Mouse (Mus musculus) embryonic stem cell, embryonic (primary cell): ENCODE measurements around the gene Gm20823.
"Not testable (repeated sequence)": the region's sequence is repeated elsewhere in the genome, so short reads cannot be mapped to it uniquely, and the experiment has no call there.

Experiments
- CTCF ChIA-PET, 4 experiments: fragments of 300-600 bp in 2 of 4; fragments of 350-600 bp in 2 of 4; sonication (Branson Sonifier 250); formaldehyde crosslinking; loops; one replicate each; lab custom pipeline; 2022; ENCODE audit warnings: inconsistent platforms in 2 of 4; lab: Charles Lee
- POLR2A ChIA-PET, 4 experiments: fragments of 300-600 bp in 2 of 4; fragments of 350-600 bp in 2 of 4; sonication (Branson Sonifier 250); formaldehyde crosslinking; loops; one replicate each; lab custom pipeline; 2022; ENCODE audit warnings: antibody characterized with exemption in 4 of 4, inconsistent platforms in 1 of 4; lab: Charles Lee

The Gm20823 gene

DNA sequence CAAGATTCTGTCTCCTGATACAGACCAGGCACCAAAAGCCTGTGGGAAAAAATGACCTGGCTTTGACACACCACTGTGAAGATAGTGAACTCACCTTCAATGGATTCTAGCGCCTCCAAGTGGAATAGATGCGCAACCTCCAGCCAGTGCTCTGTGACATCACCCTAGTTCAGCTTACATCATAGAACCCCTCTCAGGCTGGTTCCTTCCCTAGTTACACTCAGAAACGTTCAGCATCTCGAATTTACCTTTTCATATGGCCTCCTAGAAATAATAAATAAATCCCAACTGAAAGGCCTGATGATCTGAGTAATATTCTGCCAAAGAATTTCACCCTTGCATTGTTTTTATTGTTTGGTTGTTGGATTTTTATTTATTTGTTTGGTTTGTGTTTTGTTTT is at the start of gene Gm20823:
Gene Gm20823, minus strand, starts transcription at position 101 of the 400 bp plus-strand sequence.
- CTCF ChIA-PET, POLR2A ChIA-PET: not testable (repeated sequence)
